Mouse (Mus musculus): Measurements from ENCODE around the gene Tekt3.

GRCm38 (mm10) chr11:63126976-63127375, 65.5 kb downstream of the Tekt3 start:
- TF ChIP-seq GATA1 (IDR thresholded peaks at IDR 0.05; ENCODE audit: borderline replicate concordance, low read length) (no peak), FLI1 (IDR thresholded peaks at IDR 0.05; ENCODE audit: low read length) (no peak)

Data from megakaryocyte, embryonic 14.5 days (primary cell).